Mouse (Mus musculus): ENCODE data around the gene Zfhx3. TPM values are rescaled to one million over a fixed set of nuclear protein-coding genes. Genes with fewer than 3 reads are reported as not detected.
A peak's percentile ranks its signal among the peaks of the same experiment; 100 is the strongest.

Gene Zfhx3
- polyA plus RNA-seq, 1 experiment from 2014 or later = 7.4 TPM

DNA sequence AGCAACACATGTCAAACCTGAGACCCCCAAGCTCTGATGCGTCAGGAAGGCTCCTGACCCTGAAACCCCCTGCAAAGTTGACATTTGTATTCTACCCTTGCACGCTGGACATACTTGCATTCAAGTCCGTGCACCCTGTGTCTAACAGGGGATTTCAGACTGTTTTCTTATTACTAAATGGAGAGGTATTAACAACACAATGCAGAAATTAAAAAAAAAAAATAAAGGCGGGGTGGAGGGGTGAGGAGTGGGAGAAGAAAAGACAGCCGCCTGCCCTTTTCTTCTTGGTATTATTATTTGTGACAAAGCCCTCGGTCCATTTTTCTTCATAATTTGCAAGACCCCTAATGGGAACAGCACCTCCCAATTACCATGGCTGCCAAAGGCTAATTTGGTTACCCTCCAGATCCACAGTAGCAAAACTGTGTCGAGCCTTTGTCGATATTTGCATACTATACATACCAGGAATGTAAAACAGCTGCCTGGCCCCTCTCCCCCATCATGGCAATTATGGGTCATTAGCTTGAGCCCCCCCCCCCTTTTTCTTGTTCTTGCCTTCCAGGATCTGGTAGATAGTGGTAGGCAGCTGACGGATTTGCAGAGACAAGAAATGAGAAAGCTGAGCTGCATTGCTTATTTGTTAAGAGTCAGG lies 358.6 kb downstream of the Zfhx3 start:
- no peak for ATAC-seq (ENCODE audit: insufficient number of reproducible peaks, low FRiP score)
- no peak overlapping the region for H3K4me3 ChIP-seq
- H3K36me3 ChIP-seq = no peaks in the 10 kb centered on the region
- no peak overlapping the region for H3K27ac ChIP-seq (ENCODE audit: poor library complexity, severe bottlenecking)
- 78% methylated on average over 9 of the region's 9 CpGs for WGBS
- H3K9me3 ChIP-seq (replicated peaks) = no peaks in the 10 kb centered on the region
- H3K4me2 ChIP-seq = no peak overlapping the region
- H3K9ac ChIP-seq = no peak overlapping the region
- no peaks in the 10 kb centered on the region for H3K4me1 ChIP-seq (replicated peaks)
- no peaks in the 10 kb centered on the region for H3K27me3 ChIP-seq (replicated peaks)

- no peak overlapping the region for H3K4me2 ChIP-seq
- no peak overlapping the region for H3K4me3 ChIP-seq
- ATAC-seq (ENCODE audit: insufficient number of reproducible peaks, low FRiP score) = no peak
- no peak overlapping the region for H3K9ac ChIP-seq
- H3K4me1 ChIP-seq (replicated peaks) = no peaks in the 10 kb centered on the region
- H3K27ac ChIP-seq (ENCODE audit: poor library complexity, severe bottlenecking) = no peak overlapping the region
- no peaks in the 10 kb centered on the region for H3K9me3 ChIP-seq (replicated peaks)
- no peaks in the 10 kb centered on the region for H3K27me3 ChIP-seq (replicated peaks)
- 90% methylated on average over 12 of the region's 12 CpGs for WGBS
- H3K36me3 ChIP-seq = no peaks in the 10 kb centered on the region
Measured at GRCm38 (mm10) chr8:108301654-108302053, 359.2 kb downstream of the Zfhx3 start.

DNA sequence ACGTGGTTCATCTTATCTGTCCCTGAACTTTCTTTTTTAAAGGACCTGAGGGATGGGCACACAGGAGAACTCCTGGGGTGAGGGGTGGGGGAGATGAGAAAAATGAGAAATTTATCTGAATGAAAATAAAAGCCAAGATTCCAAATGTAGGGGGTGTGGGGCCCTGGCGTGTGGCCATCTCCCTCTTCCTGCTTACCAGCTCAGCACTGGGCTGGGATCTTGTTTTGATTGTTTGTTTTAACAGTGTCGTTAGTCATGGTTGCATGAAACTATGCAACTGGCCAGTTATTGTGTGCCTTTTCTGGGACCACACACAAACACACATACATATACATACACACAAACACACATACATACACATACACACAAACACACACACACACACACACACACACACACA lies 362.9 kb downstream of the Zfhx3 start:
- Histone ChIP-seq H3K27ac (ENCODE audit: poor library complexity, severe bottlenecking) (no peak overlapping the region), H3K36me3 (no peaks in the 10 kb centered on the region), H3K27me3 (replicated peaks) (no peaks in the 10 kb centered on the region), H3K9ac (no peak overlapping the region), H3K9me3 (replicated peaks) (no peaks in the 10 kb centered on the region), H3K4me2 (no peak overlapping the region), H3K4me1 (replicated peaks) (no peaks in the 10 kb centered on the region), H3K4me3 (no peak overlapping the region)
- no peak for ATAC-seq (ENCODE audit: insufficient number of reproducible peaks, low FRiP score)
- 60% methylated on average over 3 of the region's 3 CpGs for WGBS

DNA sequence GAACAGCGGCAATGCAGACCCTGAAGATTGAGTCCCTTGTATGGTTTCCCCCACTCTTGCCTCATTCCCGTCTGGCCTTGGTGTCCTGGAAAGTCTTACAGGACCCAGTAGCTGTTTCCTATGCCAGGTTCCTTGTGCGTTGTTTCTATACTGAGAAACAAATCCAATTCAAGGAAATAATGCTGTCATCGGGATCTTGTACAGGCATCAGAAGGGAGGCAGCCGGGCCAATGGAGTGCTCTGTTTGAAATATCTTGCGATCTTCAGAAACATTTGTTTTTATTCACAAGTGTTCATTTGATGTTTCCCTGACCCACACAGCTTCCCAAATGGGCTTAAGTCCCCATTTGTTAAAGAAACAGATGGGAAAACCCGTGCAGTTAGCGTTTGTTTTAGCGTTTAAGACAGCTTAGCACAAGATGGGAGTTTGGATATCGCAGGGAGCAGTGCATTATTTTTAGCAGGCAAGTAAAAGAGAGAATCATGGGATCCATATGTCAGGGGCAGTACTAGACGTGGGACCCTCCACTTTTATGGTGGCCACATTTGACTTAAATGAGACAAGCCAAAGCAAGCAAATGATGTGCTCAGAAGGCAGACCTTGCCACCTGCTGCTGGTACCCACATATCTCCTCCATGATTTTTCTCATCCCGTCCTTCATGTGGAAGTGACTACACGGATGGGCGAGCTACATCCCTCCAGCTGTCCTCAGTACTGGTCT lies 367.2 kb downstream of the Zfhx3 start:
- Histone ChIP-seq H3K9me3 (replicated peaks) (no peaks in the 10 kb centered on the region), H3K27me3 (replicated peaks) (no peaks in the 10 kb centered on the region), H3K4me2 (no peak overlapping the region), H3K9ac (no peak overlapping the region), H3K27ac (ENCODE audit: poor library complexity, severe bottlenecking) (no peak overlapping the region), H3K36me3 (no peaks in the 10 kb centered on the region), H3K4me3 (no peak overlapping the region), H3K4me1 (replicated peaks) (no peaks in the 10 kb centered on the region)
- WGBS = 70% methylated on average over 14 of the region's 14 CpGs
- no peak for ATAC-seq (ENCODE audit: insufficient number of reproducible peaks, low FRiP score)

GRCm38 (mm10) chr8:108315046-108315445 lies 372.6 kb downstream of the Zfhx3 start:
- WGBS = 48% methylated on average over 8 of the region's 8 CpGs
- H3K27me3 ChIP-seq (replicated peaks) = no peaks in the 10 kb centered on the region
- H3K4me2 ChIP-seq = no peak overlapping the region
- no peak for ATAC-seq (ENCODE audit: insufficient number of reproducible peaks, low FRiP score)
- no peaks in the 10 kb centered on the region for H3K36me3 ChIP-seq
- H3K4me1 ChIP-seq (replicated peaks) = no peaks in the 10 kb centered on the region
- no peak overlapping the region for H3K9ac ChIP-seq
- no peaks in the 10 kb centered on the region for H3K9me3 ChIP-seq (replicated peaks)
- no peak overlapping the region for H3K4me3 ChIP-seq
- H3K27ac ChIP-seq (ENCODE audit: poor library complexity, severe bottlenecking) = no peak overlapping the region

DNA sequence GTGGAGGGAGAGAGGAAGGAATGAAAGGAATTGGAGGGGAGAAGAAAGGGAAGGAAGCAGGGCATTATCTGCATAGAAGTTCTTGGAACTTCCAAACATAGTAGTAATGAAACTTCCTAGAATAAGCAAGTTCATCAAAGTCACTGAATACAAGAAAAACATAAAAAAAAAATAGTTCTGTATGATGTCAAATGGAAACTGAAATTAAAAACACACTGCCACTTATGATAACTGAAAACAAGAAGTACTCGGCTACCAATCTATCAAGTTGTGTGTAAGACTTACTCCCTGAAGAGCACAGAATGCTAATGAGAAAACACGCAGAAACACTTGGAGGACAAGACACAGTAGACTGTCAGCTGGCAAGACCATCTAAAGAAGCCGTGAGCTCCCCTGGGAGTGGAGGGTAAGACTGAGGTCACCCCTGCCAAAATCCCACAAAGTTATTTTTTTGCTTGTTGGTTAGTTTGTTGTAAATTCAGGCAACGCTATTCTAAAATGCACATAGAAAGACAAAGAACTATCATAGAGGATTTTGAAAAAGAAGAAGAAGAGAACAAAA lies 375.2 kb downstream of the Zfhx3 start:
- ATAC-seq (ENCODE audit: insufficient number of reproducible peaks, low FRiP score) = no peak
- whole genome bisulfite sequencing = 72% methylated on average over 4 of the region's 4 CpGs
- H3K36me3 ChIP-seq = no peaks in the 10 kb centered on the region
- H3K9me3 ChIP-seq (replicated peaks) = peaks cover 2% of the 10 kb centered on the region; the same call in 1 of the 2 replicates
- no peak overlapping the region for H3K4me3 ChIP-seq
- H3K27ac ChIP-seq (ENCODE audit: poor library complexity, severe bottlenecking) = no peak overlapping the region
- H3K9ac ChIP-seq = no peak overlapping the region
- H3K4me2 ChIP-seq = no peak overlapping the region
- H3K4me1 ChIP-seq (replicated peaks) = no peaks in the 10 kb centered on the region
- H3K27me3 ChIP-seq (replicated peaks) = no peaks in the 10 kb centered on the region

- no peak for ATAC-seq (ENCODE audit: insufficient number of reproducible peaks, low FRiP score)
- Histone ChIP-seq H3K9ac (no peak overlapping the region), H3K9me3 (replicated peaks) (no peaks in the 10 kb centered on the region), H3K4me3 (no peak overlapping the region), H3K27ac (ENCODE audit: poor library complexity, severe bottlenecking) (no peak overlapping the region), H3K27me3 (replicated peaks) (no peaks in the 10 kb centered on the region), H3K4me1 (replicated peaks) (no peaks in the 10 kb centered on the region), H3K4me2 (no peak overlapping the region), H3K36me3 (no peaks in the 10 kb centered on the region)
- 68% methylated on average over 2 of the region's 2 CpGs for WGBS
Measured at GRCm38 (mm10) chr8:108327711-108328110, 385.3 kb downstream of the Zfhx3 start.

- 51% methylated on average over 14 of the region's 14 CpGs for WGBS
- Histone ChIP-seq H3K36me3 (no peaks in the 10 kb centered on the region), H3K9ac (no peak overlapping the region), H3K27me3 (replicated peaks) (no peaks in the 10 kb centered on the region), H3K9me3 (replicated peaks) (no peaks in the 10 kb centered on the region), H3K27ac (ENCODE audit: poor library complexity, severe bottlenecking) (no peak overlapping the region), H3K4me3 (no peak overlapping the region), H3K4me1 (replicated peaks) (no peaks in the 10 kb centered on the region), H3K4me2 (peak overlapping the region; percentile 42)
- no peak for ATAC-seq (ENCODE audit: insufficient number of reproducible peaks, low FRiP score)
Measured at GRCm38 (mm10) chr8:108348352-108348751, 405.9 kb downstream of the Zfhx3 start.

DNA sequence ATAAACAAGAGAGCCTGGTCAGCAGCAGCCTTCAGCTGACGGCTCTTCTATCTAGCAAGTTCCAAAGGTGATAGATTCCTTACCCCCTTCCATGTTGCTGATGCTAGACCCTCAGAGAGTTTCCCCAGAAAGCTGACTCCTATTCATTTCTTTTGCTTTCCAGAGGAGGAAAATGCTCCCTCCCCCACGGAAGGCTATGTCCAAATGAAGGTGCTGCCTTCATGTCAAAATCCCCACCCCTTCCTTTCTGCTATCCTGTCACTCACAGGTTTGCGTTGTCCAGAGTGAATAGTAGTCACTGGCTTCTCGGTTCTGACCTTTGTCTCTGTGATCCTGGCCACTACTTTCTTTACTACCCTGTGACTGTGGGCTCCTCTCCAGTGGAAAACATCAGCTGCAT lies 406.3 kb downstream of the Zfhx3 start:
- no peak for ATAC-seq (ENCODE audit: insufficient number of reproducible peaks, low FRiP score)
- peak overlapping the region; percentile 42 for H3K4me2 ChIP-seq
- H3K36me3 ChIP-seq = no peaks in the 10 kb centered on the region
- H3K27me3 ChIP-seq (replicated peaks) = no peaks in the 10 kb centered on the region
- no peak overlapping the region for H3K9ac ChIP-seq
- no peak overlapping the region for H3K27ac ChIP-seq (ENCODE audit: poor library complexity, severe bottlenecking)
- H3K4me3 ChIP-seq = no peak overlapping the region
- no peaks in the 10 kb centered on the region for H3K9me3 ChIP-seq (replicated peaks)
- WGBS = 19% methylated on average over 4 of the region's 4 CpGs
- H3K4me1 ChIP-seq (replicated peaks) = no peaks in the 10 kb centered on the region

DNA sequence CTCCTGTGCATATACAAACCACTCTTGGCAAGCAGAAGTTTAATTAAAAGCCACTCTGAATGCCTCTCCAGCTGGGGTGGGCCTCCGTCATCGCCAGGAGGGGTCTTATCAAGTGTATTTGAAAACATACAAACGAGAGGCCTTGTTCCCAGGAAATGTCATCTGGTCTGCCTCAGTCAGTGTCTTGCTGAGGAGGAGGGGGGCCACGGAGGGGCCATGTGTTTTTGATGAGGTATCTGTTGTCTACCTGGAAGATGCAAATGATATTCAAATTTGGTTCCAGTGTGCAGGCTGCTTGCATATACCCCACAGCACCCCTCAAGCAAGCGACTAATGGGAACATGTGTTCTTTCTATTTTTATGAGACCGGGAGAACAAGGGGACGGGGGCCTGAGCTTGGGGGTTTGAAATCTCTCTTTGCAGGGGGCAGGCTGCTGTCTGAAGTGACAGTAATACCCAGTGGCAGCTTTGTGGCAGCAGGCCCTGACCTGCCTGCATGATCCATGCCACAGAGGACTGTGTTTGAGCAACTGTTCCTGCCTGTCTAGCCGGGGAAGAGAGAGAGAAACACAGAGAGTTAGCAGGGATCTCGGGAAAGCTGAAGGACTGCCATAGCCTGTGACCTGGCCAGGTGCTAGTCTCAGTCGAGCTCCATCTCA lies 412.8 kb downstream of the Zfhx3 start:
- ATAC-seq (ENCODE audit: insufficient number of reproducible peaks, low FRiP score) = no peak
- Histone ChIP-seq H3K27ac (ENCODE audit: poor library complexity, severe bottlenecking) (no peak overlapping the region), H3K9ac (no peak overlapping the region), H3K4me3 (no peak overlapping the region), H3K36me3 (no peaks in the 10 kb centered on the region), H3K4me1 (replicated peaks) (peaks cover 9% of the 10 kb centered on the region; the same call in 1 of the 2 replicates), H3K27me3 (replicated peaks) (no peaks in the 10 kb centered on the region), H3K4me2 (no peak overlapping the region), H3K9me3 (replicated peaks) (no peaks in the 10 kb centered on the region)
- 29% methylated on average over 10 of the region's 10 CpGs for WGBS

DNA sequence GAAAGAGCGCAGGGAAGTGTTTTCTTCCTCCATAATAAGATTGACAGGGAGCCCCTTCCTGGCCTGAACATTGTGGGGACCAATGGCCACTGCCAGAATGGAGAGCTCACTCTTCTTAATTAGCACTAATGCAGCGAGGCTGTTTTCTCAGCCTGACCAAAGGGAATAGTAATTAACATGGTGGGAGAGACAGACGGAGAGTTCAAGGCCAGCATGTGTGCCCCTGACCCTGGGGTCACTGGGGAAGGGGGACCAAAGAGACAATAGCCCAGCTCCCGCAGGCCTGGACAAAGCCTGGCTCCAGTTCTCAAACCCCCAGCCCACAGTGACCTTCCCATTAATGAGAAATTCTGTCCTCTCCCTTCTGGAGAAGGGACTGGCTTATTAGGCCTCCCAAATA lies 419.0 kb downstream of the Zfhx3 start:
- Histone ChIP-seq H3K4me3 (no peak overlapping the region), H3K4me2 (no peak overlapping the region)
- no peak for ATAC-seq (ENCODE audit: insufficient number of reproducible peaks, low FRiP score)

More for the DNA sequence above, 419.0 kb downstream of the Zfhx3 start:
- no peaks in the 10 kb centered on the region for H3K9me3 ChIP-seq (replicated peaks)
- no peak overlapping the region for H3K27ac ChIP-seq (ENCODE audit: poor library complexity, severe bottlenecking)
- H3K36me3 ChIP-seq = no peaks in the 10 kb centered on the region
- H3K9ac ChIP-seq = no peak overlapping the region
- no peaks in the 10 kb centered on the region; the same call in 1 of the 2 replicates for H3K4me1 ChIP-seq (replicated peaks)
- H3K27me3 ChIP-seq (replicated peaks) = no peaks in the 10 kb centered on the region
- WGBS = 66% methylated on average over 4 of the region's 4 CpGs

Measured in heart, embryonic 12.5 days (tissue).